In genomic region chr9:117966326-117966989, GRCm38 (mm10) we compare ENCODE assay signal across 8 mouse cellular contexts.
DNase-seq lines count a peak whose midpoint lies in the region; ATAC-seq and TF ChIP-seq lines count a peak whose summit lies in the region.

No protein-coding gene starts in this region.

- no peaks in the 10 kb centered on the region for H3K27me3 ChIP-seq in kidney, embryonic 15.5 days
- no peaks in the 10 kb centered on the region for H3K27me3 ChIP-seq in hindbrain, embryonic 15.5 days
- H3K27me3 ChIP-seq in lung, embryonic 16.5 days (ENCODE audit: control insufficient read depth, insufficient read depth, low read depth, low read length): no peaks in the 10 kb centered on the region
- H3K27me3 ChIP-seq in small intestine, adult 2 months (ENCODE audit: control insufficient read depth, insufficient read depth, low read length): no peaks in the 10 kb centered on the region

- no peak overlapping the region for H3K9ac ChIP-seq in kidney, embryonic 15.5 days
- H3K9ac ChIP-seq in hindbrain, embryonic 15.5 days: no peak overlapping the region
- no peak overlapping the region for H3K9ac ChIP-seq in lung, embryonic 16.5 days (ENCODE audit: low read length)

- no peaks in the 10 kb centered on the region for H3K36me3 ChIP-seq in kidney, embryonic 15.5 days
- H3K36me3 ChIP-seq in hindbrain, embryonic 15.5 days: no peaks in the 10 kb centered on the region
- H3K36me3 ChIP-seq in lung, embryonic 16.5 days (ENCODE audit: control insufficient read depth, insufficient read depth, low read length): no peaks in the 10 kb centered on the region
- H3K36me3 ChIP-seq in small intestine, adult 2 months (ENCODE audit: control insufficient read depth, insufficient read depth, low read length): no peaks in the 10 kb centered on the region

- no peak for TF ChIP-seq POLR2A in small intestine, adult 2 months (IDR thresholded peaks at IDR 0.05; ENCODE audit: low read depth, low read length)

- H3K27ac ChIP-seq in kidney, embryonic 15.5 days: no peak overlapping the region
- H3K27ac ChIP-seq in hindbrain, embryonic 15.5 days (replicated peaks): no peak overlapping the region
- H3K27ac ChIP-seq in lung, embryonic 16.5 days (ENCODE audit: low read length): no peak overlapping the region
- no peak overlapping the region for H3K27ac ChIP-seq in small intestine, adult 2 months (ENCODE audit: insufficient read depth, low read depth, low read length)

- H3K4me3 ChIP-seq in kidney, embryonic 15.5 days (replicated peaks): no peak overlapping the region
- H3K4me3 ChIP-seq in hindbrain, embryonic 15.5 days: no peak overlapping the region
- H3K4me3 ChIP-seq in lung, embryonic 16.5 days (ENCODE audit: low read length): no peak overlapping the region
- no peak overlapping the region for H3K4me3 ChIP-seq in small intestine, adult 2 months (ENCODE audit: low read depth, low read length)

- TF ChIP-seq CTCF in small intestine, adult 2 months (IDR thresholded peaks at IDR 0.05; ENCODE audit: extremely low read depth, insufficient read length, insufficient replicate concordance, low read depth, low read length): peak; percentile 8; the same call in 1 of the 2 replicates

- WGBS in kidney, embryonic 15.5 days: 60% methylated on average over 10 of the region's 10 CpGs
- 52% methylated on average over 10 of the region's 10 CpGs for WGBS in hindbrain, embryonic 15.5 days
- 47% methylated on average over 10 of the region's 10 CpGs for WGBS in lung, embryonic 16.5 days
- WGBS in small intestine, adult 2 months: 50% methylated on average over 10 of the region's 10 CpGs

- H3K4me2 ChIP-seq in kidney, embryonic 15.5 days: no peak overlapping the region
- H3K4me2 ChIP-seq in hindbrain, embryonic 15.5 days: no peak overlapping the region
- H3K4me2 ChIP-seq in lung, embryonic 16.5 days (ENCODE audit: low read depth, low read length): no peak overlapping the region

- no peaks in the 10 kb centered on the region for H3K9me3 ChIP-seq in kidney, embryonic 15.5 days (replicated peaks)
- no peaks in the 10 kb centered on the region for H3K9me3 ChIP-seq in hindbrain, embryonic 15.5 days
- H3K9me3 ChIP-seq in lung, embryonic 16.5 days (ENCODE audit: control insufficient read depth, low read length): no peaks in the 10 kb centered on the region

- H3K4me1 ChIP-seq in kidney, embryonic 15.5 days: no peaks in the 10 kb centered on the region
- peaks cover 5% of the 10 kb centered on the region for H3K4me1 ChIP-seq in hindbrain, embryonic 15.5 days (replicated peaks)
- peaks cover 9% of the 10 kb centered on the region; the same call in 1 of the 2 replicates for H3K4me1 ChIP-seq in lung, embryonic 16.5 days (replicated peaks; ENCODE audit: control insufficient read depth, insufficient read depth, low read length)
- H3K4me1 ChIP-seq in small intestine, adult 2 months (ENCODE audit: control insufficient read depth, insufficient read depth, insufficient read length, low read length): no peaks in the 10 kb centered on the region

- peak; percentile 27 for DNase-seq in kidney, adult 9 months
- DNase-seq in embryo, embryonic 11.5 days (ENCODE audit: low read depth, low spot score): peak; percentile 19
- DNase-seq in T-cell, adult 2 months (ENCODE audit: low spot score): no peak

- no peak for ATAC-seq in kidney, embryonic 15.5 days (replicated peaks; ENCODE audit: low FRiP score)
- peak; percentile 53 for ATAC-seq in activated CD4-positive, CD25-positive, alpha-beta regulatory T cell, adult 4 months
- ATAC-seq in hindbrain, embryonic 15.5 days (ENCODE audit: low FRiP score, low read depth): peak; percentile 42
- ATAC-seq in lung, embryonic 16.5 days (ENCODE audit: low read depth): peak; percentile 71
